Mouse (Mus musculus): ENCODE results near the gene Ywhah. TPM values are rescaled to one million over a fixed set of nuclear protein-coding genes. Genes with fewer than 3 reads are reported as not detected.

Ywhah gene
- total and polyA plus RNA-seq, 3 experiments = 63.3 to 320 (median 188) TPM

- H3K4me1 ChIP-seq (ENCODE audit: control insufficient read depth in 1 of 2, insufficient read depth in 2 of 2) = no peaks in the 10 kb centered on the region
- no peak for TF ChIP-seq RAD21 (IDR thresholded peaks at IDR 0.05; ENCODE audit: low read depth, low read length)
- no peak for TF ChIP-seq MAX (IDR thresholded peaks at IDR 0.05; ENCODE audit: low read length)
- TF ChIP-seq UBTF (IDR thresholded peaks at IDR 0.05; ENCODE audit: low read depth, low read length) = no peak
- TF ChIP-seq MAFK (IDR thresholded peaks at IDR 0.05; ENCODE audit: insufficient replicate concordance, low read length) = no peak
- no peak for TF ChIP-seq EP300 (IDR thresholded peaks at IDR 0.05; ENCODE audit: low read length)
- TF ChIP-seq ZMIZ1 (IDR thresholded peaks at IDR 0.05; ENCODE audit: low read depth, low read length) = no peak
- no peak for TF ChIP-seq CHD1 (IDR thresholded peaks at IDR 0.05; ENCODE audit: low read depth, low read length)
- no peak for TF ChIP-seq POLR2A (IDR thresholded peaks at IDR 0.05; ENCODE audit: low read depth, low read length)
- TF ChIP-seq MAZ (IDR thresholded peaks at IDR 0.05; ENCODE audit: low read depth, low read length) = no peak
- TF ChIP-seq MYC (IDR thresholded peaks at IDR 0.05; ENCODE audit: low read depth, low read length) = no peak
- dilution Hi-C loops (cut with MboI; ENCODE audit: extremely low pct_ligation_motif_present, extremely low pct_unique_long_range_greater_than_20kb, low sequenced_read_pairs) (no loop called here), in situ Hi-C loops (cut with MboI; ENCODE audit: low pct_ligation_motif_present, low pct_unique_long_range_greater_than_20kb, low sequenced_read_pairs) (no loop called here)
- no peak overlapping the region for H3K4me2 ChIP-seq (ENCODE audit: insufficient read depth, low read depth, poor library complexity, severe bottlenecking)
- no peak overlapping the region for H3K27ac ChIP-seq (ENCODE audit: insufficient read depth, low read depth)
- no peak for DNase-seq (ENCODE audit: extremely low read depth)
- no peaks in the 10 kb centered on the region for H3K79me2 ChIP-seq (replicated peaks; ENCODE audit: control insufficient read depth, extremely low read depth, insufficient read depth, poor library complexity, severe bottlenecking)
- no peak overlapping the region for H3K9ac ChIP-seq (ENCODE audit: insufficient read depth, low read depth)
- no peaks in the 10 kb centered on the region for H3K9me3 ChIP-seq (replicated peaks; ENCODE audit: low read length)
- peaks cover 12% of the 10 kb centered on the region for H3K27me3 ChIP-seq (replicated peaks)
- no peaks in the 10 kb centered on the region for H3K36me3 ChIP-seq (replicated peaks in 1 of 2; ENCODE audit: control insufficient read depth in 1 of 2, insufficient read depth in 1 of 2, low read length in 1 of 2)
- no peak overlapping the region for H3K4me3 ChIP-seq (replicated peaks in 1 of 3; ENCODE audit: low read depth in 2 of 3, low read length in 2 of 3, poor library complexity in 1 of 3)
These were observed 7.2 kb upstream of the Ywhah start for GRCm38 (mm10) chr5:33011132-33012106.

GRCm38 (mm10) chr5:33014096-33014495 lies 4.5 kb upstream of the Ywhah start:
- TF ChIP-seq ELF1 (IDR thresholded peaks at IDR 0.05; ENCODE audit: low read depth, low read length) = no peak
- no peak for TF ChIP-seq ZKSCAN1 (IDR thresholded peaks at IDR 0.05; ENCODE audit: borderline replicate concordance, low read depth, low read length)
- TF ChIP-seq NRF1 (IDR thresholded peaks at IDR 0.05; ENCODE audit: low read depth, low read length) = no peak
- no peak for TF ChIP-seq CHD1 (IDR thresholded peaks at IDR 0.05; ENCODE audit: low read depth, low read length)
- no peak for TF ChIP-seq IRF4 (IDR thresholded peaks at IDR 0.05; ENCODE audit: low read depth, low read length)
- TF ChIP-seq TCF12 (IDR thresholded peaks at IDR 0.05; ENCODE audit: low read depth, low read length) = no peak
- TF ChIP-seq POLR2AphosphoS2 (IDR thresholded peaks at IDR 0.05; ENCODE audit: low read depth, low read length) = no peak
- TF ChIP-seq MEF2A (IDR thresholded peaks at IDR 0.05; ENCODE audit: borderline replicate concordance, low read depth, low read length) = no peak
- no peak for TF ChIP-seq CHD2 (IDR thresholded peaks at IDR 0.05; ENCODE audit: low read length)
- no peak for TF ChIP-seq NELFE (IDR thresholded peaks at IDR 0.05; ENCODE audit: low read depth, low read length)
- TF ChIP-seq KAT2A (IDR thresholded peaks at IDR 0.05; ENCODE audit: insufficient replicate concordance, low read length) = no peak
- TF ChIP-seq MAZ (IDR thresholded peaks at IDR 0.05; ENCODE audit: low read depth, low read length) = no peak
- TF ChIP-seq ZMIZ1 (IDR thresholded peaks at IDR 0.05; ENCODE audit: low read depth, low read length) = no peak
- Histone ChIP-seq H3K9ac (ENCODE audit: insufficient read depth, low read depth) (no peak overlapping the region), H3K27ac (ENCODE audit: insufficient read depth, low read depth) (no peak overlapping the region), H3K27me3 (replicated peaks) (peaks cover 12% of the 10 kb centered on the region), H3K79me2 (replicated peaks; ENCODE audit: control insufficient read depth, extremely low read depth, insufficient read depth, poor library complexity, severe bottlenecking) (no peaks in the 10 kb centered on the region), H3K4me1 (ENCODE audit: control insufficient read depth in 1 of 2, insufficient read depth in 2 of 2) (peaks cover 0 to 6% of the 10 kb centered on the region in 2 experiments; a peak in 2 of 4 replicates), H3K9me3 (replicated peaks; ENCODE audit: low read length) (no peaks in the 10 kb centered on the region), H3K4me2 (ENCODE audit: insufficient read depth, low read depth, poor library complexity, severe bottlenecking) (no peak overlapping the region), H3K36me3 (replicated peaks in 1 of 2; ENCODE audit: control insufficient read depth in 1 of 2, insufficient read depth in 1 of 2, low read length in 1 of 2) (no peaks in the 10 kb centered on the region), H3K4me3 (replicated peaks in 1 of 3; ENCODE audit: low read depth in 2 of 3, low read length in 2 of 3, poor library complexity in 1 of 3) (no peak overlapping the region)
- dilution Hi-C loops (cut with MboI; ENCODE audit: extremely low pct_ligation_motif_present, extremely low pct_unique_long_range_greater_than_20kb, low sequenced_read_pairs) = no loop called here
- in situ Hi-C loops (cut with MboI; ENCODE audit: low pct_ligation_motif_present, low pct_unique_long_range_greater_than_20kb, low sequenced_read_pairs) = no loop called here
- DNase-seq (ENCODE audit: extremely low read depth) = no peak

All from CH12.LX (cell line).